Mouse (Mus musculus) urinary bladder, postnatal 0 days (tissue): Measurements from ENCODE around the gene Oas1c. TPM values are rescaled to one million over a fixed set of nuclear protein-coding genes. Genes with fewer than 3 reads are reported as not detected.

Experiments
- microRNA-seq: library from miRNA; unstranded; fragments of <30 nt; microRNA quantifications from one replicate; pipeline ENCODE4, GENCODE M21; 2016
- polyA plus RNA-seq: library from polyadenylated mRNA; unstranded; fragments of >200 nt; fragmentation: Nextera tagmentation; extraction: Ambion mirVana; gene quantifications from 2 replicates; pipeline ENCODE4 v1.2.1, GENCODE M21; 2015

Oas1c gene
- polyA plus RNA-seq = 0.99 and 1.2 TPM in 2 replicates

DNA sequence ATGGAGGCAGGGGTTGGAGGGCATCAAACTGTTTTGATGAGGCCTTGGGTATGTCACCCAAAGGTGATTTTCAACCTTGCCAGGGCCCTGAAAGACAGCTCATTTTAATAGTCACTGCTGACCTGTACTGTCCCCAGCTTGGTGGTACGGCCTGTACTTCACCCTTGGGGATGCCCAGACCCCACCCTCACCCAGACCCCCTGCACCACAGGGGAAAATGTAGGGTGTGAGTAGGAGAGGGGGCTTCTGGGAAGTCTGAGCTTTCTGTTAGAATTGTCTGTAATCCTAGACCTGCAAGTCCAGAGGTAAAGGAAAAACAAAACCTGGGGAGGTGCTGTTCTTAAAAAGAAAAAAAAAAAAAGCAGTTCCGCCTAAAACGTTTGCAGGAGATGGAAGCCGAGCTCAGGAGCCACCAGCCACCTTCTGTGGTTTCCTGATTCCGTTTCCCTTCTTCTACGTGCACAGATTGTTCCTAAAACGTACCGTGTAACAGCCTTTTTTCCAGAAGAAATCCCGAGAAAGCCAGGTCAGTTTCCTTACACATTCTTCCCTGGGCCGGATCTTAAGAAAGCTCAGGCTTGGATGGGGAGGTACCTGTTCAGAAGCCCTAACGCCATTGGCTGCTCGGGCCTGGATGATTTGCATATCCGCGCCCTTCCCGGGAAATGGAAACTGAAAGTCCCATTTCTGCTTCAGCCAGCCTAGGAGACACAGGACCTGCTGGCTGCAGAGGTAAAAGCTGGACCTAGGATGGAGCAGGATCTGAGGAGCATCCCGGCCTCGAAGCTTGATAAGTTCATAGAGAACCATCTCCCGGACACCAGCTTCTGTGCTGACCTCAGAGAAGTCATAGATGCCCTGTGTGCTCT is at the start of gene Oas1c:
Gene Oas1c (minus strand): TSS at position 564 of the 869 bp plus-strand sequence.

GRCm38 (mm10) chr5:120861121-120861520 is 48.8 kb upstream of the Oas1c start, which contains the start of gene Oas1h:
Gene Oas1h (plus strand): TSS chr5:120861421.

DNA sequence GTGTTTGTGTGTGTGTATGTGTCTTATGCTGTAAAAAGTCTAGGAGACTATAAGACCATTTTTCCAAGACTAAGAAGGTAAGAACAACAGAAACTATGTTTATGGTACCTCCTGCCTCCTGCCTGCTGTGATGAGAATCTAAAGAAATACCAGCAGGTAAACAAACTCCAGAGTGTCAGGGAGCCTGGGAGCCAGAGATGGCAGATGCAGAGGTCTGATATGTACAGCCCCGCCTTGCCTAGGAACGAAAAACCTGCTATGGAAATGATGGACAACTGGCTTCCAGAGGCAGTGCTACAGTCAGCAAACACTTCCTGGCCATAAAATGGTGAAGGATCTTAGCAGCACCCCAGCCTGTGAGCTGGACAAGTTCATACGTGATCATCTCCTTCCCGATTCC is 34.8 kb upstream of the Oas1c start, which contains the start of gene Oas1f:
Gene Oas1f (plus strand): TSS at position 301 of the 400 bp plus-strand sequence.

DNA sequence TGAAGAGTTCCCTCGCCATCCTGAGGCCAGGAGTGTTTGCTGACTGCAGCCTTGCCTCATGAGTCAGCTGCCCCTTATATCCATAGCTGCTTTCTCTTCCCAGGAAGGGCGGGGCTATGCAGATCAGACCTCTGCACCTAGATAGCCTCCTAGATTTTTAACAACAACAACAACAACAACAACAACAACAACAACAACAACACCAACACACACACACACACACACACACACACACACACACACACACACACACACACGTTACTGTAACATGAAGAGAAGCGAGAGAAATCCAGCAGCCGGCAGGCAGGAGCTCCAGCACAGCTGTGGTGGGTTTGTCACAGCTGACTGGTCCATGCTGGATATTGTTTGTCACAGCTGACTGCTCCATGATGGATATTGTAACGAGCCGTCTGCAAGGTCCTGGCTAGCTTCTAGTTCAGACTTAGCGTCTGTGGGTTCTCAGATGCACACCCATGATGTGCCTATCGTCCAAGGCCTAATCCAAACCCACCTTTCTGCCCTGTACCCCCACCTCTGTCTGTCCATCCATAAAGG is 16.8 kb downstream of the Oas1c start, which contains the start of gene Oas1e:
Gene Oas1e (minus strand): TSS at position 51 of the 555 bp plus-strand sequence.

GRCm38 (mm10) chr5:120777478-120777877 is 34.8 kb downstream of the Oas1c start, which contains the start of gene Oas3:
Gene Oas3 (minus strand): TSS chr5:120777661.

Small RNA genes within 50 kb of the gene (microRNA-seq; reads per million reads assigned to microRNA genes)
- not detected for gene Gm22907

Other genes with a start within 250 kb of the Oas1c start
- 13.3 and 15.5 TPM in 2 replicates for gene Tpcn1, start 223.8 kb downstream of the Oas1c start, polyA plus RNA-seq
- 0.37 and 0.40 TPM in 2 replicates for gene Iqcd, start 223.5 kb downstream of the Oas1c start, polyA plus RNA-seq
- gene Rita1, start 199.9 kb downstream of the Oas1c start, polyA plus RNA-seq = 6.8 and 9.0 TPM in 2 replicates
- gene Ddx54, start 199.8 kb downstream of the Oas1c start, polyA plus RNA-seq = 24.8 and 25.5 TPM in 2 replicates
- gene Cfap73, start 178.3 kb downstream of the Oas1c start, polyA plus RNA-seq = not detected in 2 replicates
- not detected in 2 replicates for gene Rasal1, start 163.7 kb downstream of the Oas1c start, polyA plus RNA-seq
- 1.7 and 1.9 TPM in 2 replicates for gene Dtx1, start 100.6 kb downstream of the Oas1c start, polyA plus RNA-seq
- gene Oas2, start 62.7 kb downstream of the Oas1c start, polyA plus RNA-seq = 1.0 and 1.1 TPM in 2 replicates
- gene Oas3, start 34.9 kb downstream of the Oas1c start, polyA plus RNA-seq = 0.25 and 0.63 TPM in 2 replicates
- not detected in 2 replicates for gene Oas1e, start 17.0 kb downstream of the Oas1c start, polyA plus RNA-seq
- gene Oas1f, start 34.9 kb upstream of the Oas1c start, polyA plus RNA-seq = 0.36 and 0.48 TPM in 2 replicates
- not detected in 2 replicates for gene Oas1h, start 48.9 kb upstream of the Oas1c start, polyA plus RNA-seq
- 2.2 and 3.0 TPM in 2 replicates for gene Oas1g, start 75.1 kb upstream of the Oas1c start, polyA plus RNA-seq
- 6.0 and 10.9 TPM in 2 replicates for gene Oas1a, start 95.0 kb upstream of the Oas1c start, polyA plus RNA-seq
- gene Oas1d, start 102.0 kb upstream of the Oas1c start, polyA plus RNA-seq = not detected in 2 replicates
- not detected in 2 replicates for gene Rph3a, start 197.6 kb upstream of the Oas1c start, polyA plus RNA-seq